Mouse (Mus musculus): Measurements from ENCODE around the gene Dnase1l1.
A peak's percentile ranks its signal among the peaks of the same experiment; 100 is the strongest.

Gene Dnase1l1

DNA sequence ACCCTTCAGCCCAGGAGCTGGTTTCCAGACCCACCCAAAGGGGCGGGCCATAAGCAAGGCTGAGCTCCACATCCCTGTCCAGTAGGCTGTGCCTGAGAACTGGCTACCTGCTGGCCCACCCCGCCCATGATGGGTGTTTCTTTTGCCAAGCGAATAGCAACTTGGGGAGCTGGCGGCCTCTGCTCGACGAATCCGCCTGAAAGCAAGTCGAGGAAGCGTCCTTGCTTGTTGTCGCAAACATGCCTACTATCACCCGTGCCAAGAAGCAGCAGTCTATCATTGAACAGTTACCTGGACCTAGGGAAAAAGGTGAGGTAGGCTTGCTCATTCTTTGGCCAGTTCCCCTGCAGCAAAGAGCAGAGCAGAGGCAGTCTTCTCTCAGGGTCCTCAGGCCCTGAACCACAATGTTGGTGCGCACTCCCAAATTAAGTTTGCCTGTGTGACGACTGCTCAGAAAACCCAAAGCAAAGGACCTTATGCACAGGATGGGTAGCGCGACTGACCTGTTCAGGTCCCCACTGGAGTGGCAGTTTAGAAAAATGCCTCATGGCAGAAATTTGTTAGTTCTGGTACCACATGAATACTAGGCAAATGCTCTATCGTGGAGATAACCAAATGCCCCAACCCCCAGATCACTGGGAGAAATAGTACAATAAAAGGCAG is at the start of gene Dnase1l1, which contains the start of gene Taz:
Gene Dnase1l1 (minus strand): TSS at position 606 of the 663 bp plus-strand sequence.
Gene Taz (plus strand): TSS at position 181 of the 663 bp plus-strand sequence.
- DNase-seq (ENCODE audit: low spot score in 2 of 2): peak; percentile 33 to 42

DNA sequence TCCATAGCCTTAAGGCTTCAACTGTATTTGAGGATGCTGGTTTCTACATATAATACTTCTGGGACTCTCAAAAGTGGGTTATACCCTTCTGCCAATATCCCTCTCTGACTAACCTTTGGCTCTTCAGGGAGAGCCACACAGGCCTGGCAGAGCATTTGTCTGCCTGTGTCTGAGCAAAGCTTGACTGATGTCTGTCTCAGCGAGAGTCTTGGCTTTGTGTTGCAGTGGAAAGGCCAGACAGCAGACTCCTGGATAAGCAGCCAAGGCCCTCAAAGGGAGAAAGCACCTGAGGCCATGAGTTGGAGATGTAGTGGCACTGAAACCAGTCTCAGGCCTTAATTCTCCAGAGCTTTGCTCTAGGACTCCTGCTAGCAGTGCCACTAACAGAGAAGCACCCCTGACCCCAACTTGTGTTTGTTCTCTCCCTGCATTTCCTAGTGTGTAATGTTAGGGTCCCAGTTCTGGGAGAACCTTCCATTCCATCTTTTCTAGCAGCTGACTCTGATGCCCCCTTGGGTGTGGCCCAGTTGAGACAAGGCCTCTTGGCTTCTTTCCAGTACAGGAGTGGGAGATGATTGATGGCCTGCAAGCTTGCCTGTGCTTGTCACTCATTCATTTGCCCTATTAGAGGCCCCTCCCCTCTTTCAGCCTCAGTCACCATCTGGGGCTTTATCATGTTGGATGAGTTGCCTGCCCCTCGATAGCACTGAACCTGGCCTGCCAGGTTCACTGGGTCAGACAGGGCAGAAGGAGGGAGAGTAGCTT is 48.2 kb upstream of the Dnase1l1 start:
- no peak for DNase-seq (ENCODE audit: low spot score in 2 of 2)

DNA sequence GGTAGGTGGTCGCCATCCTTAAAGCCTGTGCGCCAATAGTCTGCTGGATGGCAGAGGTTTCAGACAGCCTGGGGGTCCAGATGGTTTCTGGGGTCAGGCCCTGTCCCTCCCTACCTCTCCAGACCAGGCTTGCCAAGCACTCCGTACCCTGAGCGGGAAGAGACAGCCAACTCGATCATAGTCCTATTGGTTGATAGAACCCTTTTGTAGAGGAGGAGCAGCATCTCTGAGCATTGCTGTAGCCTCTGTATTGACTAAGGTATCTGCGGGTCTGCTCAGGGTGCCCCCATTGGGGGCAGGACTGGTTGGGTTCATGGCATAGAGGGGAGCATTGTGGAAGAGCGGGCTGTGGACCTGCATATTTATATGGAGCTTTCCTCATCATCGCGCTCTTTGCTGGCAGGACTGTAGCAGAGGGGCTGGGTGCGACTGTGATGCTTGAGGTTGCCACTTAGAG is 47.1 kb upstream of the Dnase1l1 start:
- DNase-seq (ENCODE audit: low spot score in 2 of 2): no peak

- peak; percentile 51 to 55 for DNase-seq (ENCODE audit: low spot score in 2 of 2)
These were observed 46.6 kb upstream of the Dnase1l1 start, which contains the start of gene Plxna3 for GRCm38 (mm10) chrX:74328725-74329161. Gene Plxna3, plus strand, starts transcription at chrX:74329066.

- peak; percentile 83 to 90 for DNase-seq (ENCODE audit: low spot score in 2 of 2)
These were observed 30.7 kb upstream of the Dnase1l1 start, which contains the start of gene Fam50a for GRCm38 (mm10) chrX:74312540-74313464. Gene Fam50a, plus strand, starts transcription at chrX:74313033.

- peak; percentile 70 to 73 for DNase-seq (ENCODE audit: low spot score in 2 of 2)
These were observed 22.9 kb upstream of the Dnase1l1 start, which contains the start of gene Gdi1 for GRCm38 (mm10) chrX:74304867-74305700. Gene Gdi1, plus strand, starts transcription at chrX:74304998.

- no peak for DNase-seq (ENCODE audit: low spot score in 2 of 2)
These were observed 17.6 kb upstream of the Dnase1l1 start for GRCm38 (mm10) chrX:74299721-74300120.

GRCm38 (mm10) chrX:74298348-74298747 is 16.2 kb upstream of the Dnase1l1 start:
- DNase-seq (ENCODE audit: low spot score in 2 of 2): no peak

GRCm38 (mm10) chrX:74296538-74297448 is 14.7 kb upstream of the Dnase1l1 start, which contains the start of gene Atp6ap1:
Gene Atp6ap1, plus strand, starts transcription at chrX:74297097.
- DNase-seq (ENCODE audit: low spot score in 2 of 2): peak; percentile 86 to 96

- no peak for DNase-seq (ENCODE audit: low spot score in 2 of 2)
These were observed 11.3 kb upstream of the Dnase1l1 start for GRCm38 (mm10) chrX:74293431-74293830.

- no peak for DNase-seq (ENCODE audit: low spot score in 2 of 2)
These were observed 928 bp upstream of the Dnase1l1 start for GRCm38 (mm10) chrX:74283092-74283437.

DNA sequence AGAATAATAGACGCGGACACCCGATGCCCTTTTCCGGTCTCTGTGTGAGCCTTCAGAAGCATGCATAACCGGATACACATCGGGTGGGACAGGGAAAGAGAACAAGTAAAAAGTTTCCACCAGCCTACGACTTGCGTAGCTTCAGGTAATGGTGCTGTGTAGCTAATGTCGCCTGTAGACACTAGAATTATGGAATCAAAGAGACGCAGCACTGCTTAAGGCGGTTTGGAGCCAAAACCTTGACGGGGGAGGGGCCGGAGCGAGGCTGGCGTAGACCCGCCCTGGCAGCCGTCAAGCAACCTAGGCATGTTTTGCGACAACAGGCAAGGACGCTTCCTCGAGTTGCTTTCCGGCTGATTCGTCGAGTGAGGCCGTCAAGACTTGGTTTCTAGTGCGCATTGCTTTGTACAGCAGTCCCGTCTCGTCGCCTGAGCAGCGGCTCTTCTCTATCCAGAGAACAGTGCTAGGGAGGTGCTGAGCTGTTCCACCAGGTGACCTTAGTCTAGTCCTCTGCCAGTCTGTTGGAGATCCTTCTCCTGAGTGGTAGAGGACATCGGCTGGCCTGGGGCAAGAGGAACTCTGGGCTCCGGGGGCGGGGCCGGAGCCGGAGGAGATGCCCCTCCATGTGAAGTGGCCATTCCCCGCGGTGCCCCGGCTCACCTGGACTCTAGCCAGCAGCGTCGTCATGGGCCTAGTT is 406 bp upstream of the Dnase1l1 start:
- DNase-seq (ENCODE audit: low spot score in 2 of 2): peak; percentile 77 to 89

GRCm38 (mm10) chrX:74281041-74281731 is 951 bp downstream of the Dnase1l1 start:
- DNase-seq (ENCODE audit: low spot score in 2 of 2): no peak

DNA sequence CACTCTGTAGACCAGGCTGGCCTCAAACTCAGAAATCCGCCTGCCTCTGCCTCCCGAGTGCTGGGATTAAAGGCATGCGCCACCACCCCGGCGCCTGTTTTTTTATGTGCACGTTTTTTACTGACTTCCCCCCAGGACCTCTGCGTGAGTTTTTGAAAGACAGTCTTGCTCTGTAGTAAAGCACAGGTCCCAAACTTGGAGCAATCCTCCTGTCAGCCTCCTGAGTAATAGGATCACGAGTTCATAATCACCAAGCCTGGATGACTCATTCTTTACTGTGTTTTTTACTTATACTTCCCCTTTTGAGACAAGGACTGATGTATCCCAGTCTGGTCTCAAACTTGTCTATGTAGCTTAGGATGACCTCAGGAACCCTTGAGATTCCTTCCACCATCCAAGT is 4.2 kb downstream of the Dnase1l1 start:
- no peak for DNase-seq (ENCODE audit: low spot score in 2 of 2)

GRCm38 (mm10) chrX:74273422-74274322 is 8.5 kb downstream of the Dnase1l1 start:
- DNase-seq (ENCODE audit: low spot score in 2 of 2): no peak

DNA sequence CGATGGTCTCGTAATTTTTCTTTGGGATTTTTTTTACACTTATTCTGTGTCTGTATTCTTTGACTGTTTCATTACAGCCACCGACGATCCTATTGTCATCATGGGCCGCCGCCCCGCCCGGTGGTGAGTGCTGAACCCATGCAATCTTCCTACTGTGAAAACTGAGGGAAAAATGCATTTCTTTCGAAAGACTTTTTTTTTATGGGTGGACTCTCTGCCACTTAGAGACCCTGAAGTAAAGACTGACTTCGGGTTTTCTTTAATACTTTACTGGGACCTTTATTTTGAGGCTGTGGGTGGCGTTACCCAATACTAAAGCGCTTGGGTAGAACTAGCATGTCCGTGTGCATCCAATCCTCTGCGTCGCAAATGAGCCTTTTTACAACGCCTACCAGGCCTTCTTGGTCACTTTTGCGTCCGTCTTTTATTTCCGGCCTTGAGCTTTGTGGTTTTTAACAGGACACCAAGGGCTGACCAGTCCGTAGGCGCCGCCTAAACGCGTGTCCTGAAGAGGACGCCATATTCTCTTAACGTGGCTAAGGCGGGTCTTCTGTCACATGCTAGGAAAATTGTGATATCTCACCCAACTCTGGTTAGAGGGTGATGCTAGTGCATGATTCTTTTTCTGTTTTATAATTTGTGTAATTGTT is 11.1 kb downstream of the Dnase1l1 start:
- DNase-seq (ENCODE audit: low spot score in 2 of 2): no peak
